Mouse (Mus musculus) frontal cortex, postnatal 25 days (tissue): ENCODE data around the gene Thumpd2.

ENCODE experiments used
- DNase-seq, 2 experiments: peaks; one replicate each; pipeline ENCODE4 v3.0.0; 2022; ENCODE audit warnings: low spot score in 2 of 2

Gene Thumpd2

GRCm38 (mm10) chr17:81032957-81033356 is 31.9 kb downstream of the Thumpd2 start:
- DNase-seq, result no peak

GRCm38 (mm10) chr17:81031830-81032442 is 32.9 kb downstream of the Thumpd2 start:
- no peak for DNase-seq

- DNase-seq, result no peak
Measured at GRCm38 (mm10) chr17:81027331-81027730, 37.6 kb downstream of the Thumpd2 start.

- no peak for DNase-seq
Measured at GRCm38 (mm10) chr17:81017132-81017531, 47.8 kb downstream of the Thumpd2 start.

- DNase-seq, result no peak
Measured at GRCm38 (mm10) chr17:81015814-81016447, 49.0 kb downstream of the Thumpd2 start.

- no peak for DNase-seq
Measured at GRCm38 (mm10) chr17:81010844-81011685, 53.8 kb downstream of the Thumpd2 start.

- no peak for DNase-seq
Measured at GRCm38 (mm10) chr17:81010199-81010598, 54.7 kb downstream of the Thumpd2 start.

- no peak for DNase-seq
Measured at GRCm38 (mm10) chr17:81009112-81009511, 55.8 kb downstream of the Thumpd2 start.

GRCm38 (mm10) chr17:81005292-81005691 is 59.6 kb downstream of the Thumpd2 start:
- DNase-seq, result no peak

- no peak for DNase-seq
Measured at GRCm38 (mm10) chr17:81004454-81004853, 60.4 kb downstream of the Thumpd2 start.

GRCm38 (mm10) chr17:81002130-81002529 is 62.8 kb downstream of the Thumpd2 start:
- DNase-seq, result no peak

GRCm38 (mm10) chr17:81001647-81002046 is 63.2 kb downstream of the Thumpd2 start:
- no peak for DNase-seq

- no peak for DNase-seq
Measured at GRCm38 (mm10) chr17:81001010-81001409, 63.9 kb downstream of the Thumpd2 start.

- DNase-seq, result no peak
Measured at GRCm38 (mm10) chr17:80998958-80999357, 65.9 kb downstream of the Thumpd2 start.

- no peak for DNase-seq
Measured at GRCm38 (mm10) chr17:80997226-80997625, 67.7 kb downstream of the Thumpd2 start.

GRCm38 (mm10) chr17:80991535-80992127 is 73.3 kb downstream of the Thumpd2 start:
- DNase-seq, result no peak

- DNase-seq, result no peak
Measured at GRCm38 (mm10) chr17:80982976-80983375, 81.9 kb downstream of the Thumpd2 start.

GRCm38 (mm10) chr17:80982412-80982787 is 82.5 kb downstream of the Thumpd2 start:
- DNase-seq, result peak; percentile 80 to 89

- DNase-seq, result no peak
Measured at GRCm38 (mm10) chr17:80981721-80982411, 83.0 kb downstream of the Thumpd2 start.

- DNase-seq, result no peak
Measured at GRCm38 (mm10) chr17:80980096-80980495, 84.8 kb downstream of the Thumpd2 start.

- no peak for DNase-seq
Measured at GRCm38 (mm10) chr17:80977245-80977644, 87.6 kb downstream of the Thumpd2 start.
